Mouse (Mus musculus) ES-Bruce4 (cell line): ENCODE measurements around the gene Sapcd2. TPM values are rescaled to one million over a fixed set of nuclear protein-coding genes. Genes with fewer than 3 reads are reported as not detected.

Experiments used
- H3K27ac ChIP-seq: 2 replicates; pipeline ENCODE4 v1.5.1; 2012; ENCODE audit warnings: low read length, inconsistent platforms; ENCODE audit not compliant: insufficient read depth
- H3K27me3 ChIP-seq: 2 replicates; pipeline ENCODE4 v1.6.1; 2012; ENCODE audit warnings: mild to moderate bottlenecking, low read length, inconsistent platforms; ENCODE audit not compliant: control insufficient read depth, poor library complexity, insufficient read depth, severe bottlenecking
- H3K36me3 ChIP-seq: 2 replicates; pipeline ENCODE4 v1.6.1; 2012; ENCODE audit warnings: inconsistent platforms, mild to moderate bottlenecking, low read length, moderate library complexity; ENCODE audit not compliant: control insufficient read depth, poor library complexity, insufficient read depth, severe bottlenecking
- H3K4me1 ChIP-seq: one replicate; pipeline ENCODE4 v1.8.1; 2011; ENCODE audit warnings: low read length; ENCODE audit not compliant: control insufficient read depth, insufficient read depth
- H3K4me3 ChIP-seq: 2 replicates; pipeline ENCODE4 v1.5.1; 2011; ENCODE audit warnings: low read depth, mild to moderate bottlenecking, low read length
- H3K9ac ChIP-seq: 2 replicates; pipeline ENCODE4 v1.6.1; 2012; ENCODE audit warnings: low read depth, mild to moderate bottlenecking, inconsistent platforms; ENCODE audit not compliant: poor library complexity, severe bottlenecking
- H3K9me3 ChIP-seq: replicated peaks from 2 replicates; pipeline ENCODE4 v1.6.1; 2012; ENCODE audit warnings: mild to moderate bottlenecking, low read length, inconsistent platforms; ENCODE audit not compliant: control insufficient read depth, poor library complexity, insufficient read depth, severe bottlenecking
- CTCF ChIP-seq: IDR thresholded peaks from one replicate; pipeline ENCODE4 v1.8.1; 2011; ENCODE audit warnings: low read depth, low read length
- EP300 ChIP-seq: IDR thresholded peaks from 2 replicates; pipeline ENCODE4 v1.6.1; 2011; ENCODE audit warnings: low read depth, low read length; ENCODE audit not compliant: insufficient read depth
- POLR2A ChIP-seq: IDR thresholded peaks from one replicate; pipeline ENCODE4 v1.8.1; 2011; ENCODE audit warnings: low read length; ENCODE audit not compliant: insufficient read depth
- polyA plus RNA-seq: library from polyadenylated mRNA; stranded (reverse); fragments of >200 nt; gene quantifications from 2 replicates; pipeline ENCODE4 v1.2.4, GENCODE M21; 2011; ENCODE audit warnings: low read depth; ENCODE audit not compliant: missing spikeins, insufficient read depth, insufficient read length

Sapcd2 gene
- polyA plus RNA-seq, 1 experiment: 19.2 TPM

GRCm38 (mm10) chr2:25355419-25356066 lies 16.6 kb upstream of the Sapcd2 start:
- Histone ChIP-seq H3K27ac (no peak overlapping the region), H3K4me3 (peak overlapping the region; percentile 91), H3K36me3 (peaks cover 6% of the 10 kb centered on the region; the same call in 1 of the 2 replicates), H3K4me1 (no peaks in the 10 kb centered on the region), H3K9me3 (no peaks in the 10 kb centered on the region), H3K27me3 (no peaks in the 10 kb centered on the region), H3K9ac (peak overlapping the region; percentile 56)
- TF ChIP-seq CTCF (no peak), POLR2A (no peak), EP300 (no peak)

GRCm38 (mm10) chr2:25356208-25357079 lies 15.7 kb upstream of the Sapcd2 start, which contains the start of gene Dpp7:
TSS of gene Dpp7 (minus strand) at chr2:25356359.
- H3K4me3 ChIP-seq: peak within 1 kb of the TSS; percentile 91
- no peak within 1 kb of the TSS for H3K27ac ChIP-seq
- H3K27me3 ChIP-seq: no peaks in the 10 kb centered on the region
- no peaks in the 10 kb centered on the region for H3K4me1 ChIP-seq
- H3K9ac ChIP-seq: peak within 1 kb of the TSS; percentile 56
- no peaks in the 10 kb centered on the region for H3K9me3 ChIP-seq
- H3K36me3 ChIP-seq: peaks cover 5% of the 10 kb centered on the region
- TF ChIP-seq POLR2A: no peak
- no peak for TF ChIP-seq CTCF
- TF ChIP-seq EP300: 0 out of 2 replicates have a peak, but pooled peaks have one; percentile 60

GRCm38 (mm10) chr2:25359848-25360247 lies 12.3 kb upstream of the Sapcd2 start:
- H3K9me3 ChIP-seq: no peaks in the 10 kb centered on the region
- H3K36me3 ChIP-seq: peaks cover 14% of the 10 kb centered on the region
- H3K27ac ChIP-seq: no peak overlapping the region
- H3K4me3 ChIP-seq: no peak overlapping the region
- H3K27me3 ChIP-seq: no peaks in the 10 kb centered on the region
- TF ChIP-seq CTCF (no peak), POLR2A (no peak), EP300 (no peak)
- H3K9ac ChIP-seq: no peak overlapping the region
- H3K4me1 ChIP-seq: peaks cover 3% of the 10 kb centered on the region

DNA sequence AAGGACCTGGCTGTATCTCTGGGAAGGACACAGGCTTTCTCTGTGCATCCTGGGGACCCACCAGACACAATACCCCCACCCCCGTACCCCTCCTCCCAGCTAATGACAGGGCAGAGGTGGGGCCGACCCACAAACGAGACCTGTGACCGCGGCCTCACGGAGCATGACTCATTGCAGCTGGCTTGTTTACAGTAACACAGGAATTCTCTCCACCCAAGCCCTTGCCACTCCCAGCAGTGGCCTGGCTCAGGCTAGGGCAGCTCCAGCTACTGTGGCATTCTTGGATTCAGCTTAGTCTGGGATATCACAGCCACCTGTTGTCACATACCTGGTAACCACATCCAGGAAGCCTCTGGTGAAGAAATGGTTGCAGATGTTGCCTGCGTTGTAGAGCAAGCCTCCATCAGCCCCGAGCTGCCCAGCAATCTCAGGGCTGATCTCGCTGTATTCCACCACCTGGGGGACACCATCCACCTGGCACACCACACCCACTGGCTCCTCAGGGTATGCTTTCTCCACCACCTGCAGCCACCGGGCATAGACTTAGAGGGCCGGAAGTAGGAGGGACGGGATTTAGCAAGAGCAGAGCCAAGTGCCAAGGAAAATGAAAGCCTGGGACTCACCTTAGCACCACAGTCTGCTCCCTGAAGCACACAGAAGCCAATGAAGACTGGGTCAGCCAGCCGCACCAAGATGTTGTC lies 8.5 kb upstream of the Sapcd2 start:
- Histone ChIP-seq H3K27ac (no peak overlapping the region), H3K4me1 (peaks cover 3% of the 10 kb centered on the region), H3K27me3 (no peaks in the 10 kb centered on the region), H3K9me3 (no peaks in the 10 kb centered on the region), H3K9ac (no peak overlapping the region), H3K36me3 (peaks cover 14% of the 10 kb centered on the region), H3K4me3 (0 out of 2 replicates have a peak overlapping the region, but pooled peaks have one; percentile 1)
- TF ChIP-seq CTCF: no peak
- no peak for TF ChIP-seq EP300
- no peak for TF ChIP-seq POLR2A

- 0 out of 2 replicates have a peak overlapping the region, but pooled peaks have one; percentile 75 for H3K9ac ChIP-seq
- H3K27me3 ChIP-seq: no peaks in the 10 kb centered on the region
- H3K4me1 ChIP-seq: peaks cover 3% of the 10 kb centered on the region
- H3K4me3 ChIP-seq: peak overlapping the region; percentile 94
- TF ChIP-seq EP300 (no peak), CTCF (no peak), POLR2A (no peak)
- no peaks in the 10 kb centered on the region for H3K9me3 ChIP-seq
- H3K36me3 ChIP-seq: peaks cover 14% of the 10 kb centered on the region
- no peak overlapping the region for H3K27ac ChIP-seq
Measured at GRCm38 (mm10) chr2:25364313-25364712, 7.8 kb upstream of the Sapcd2 start.
